Mouse (Mus musculus): ENCODE results near the gene Amph.

Gene Amph

GRCm38 (mm10) chr13:19139771-19140170, 191.8 kb downstream of the Amph start:
- DNase-seq (ENCODE audit: low spot score in 2 of 2) = no peak

- DNase-seq (ENCODE audit: low spot score in 2 of 2) = no peak
Measured at GRCm38 (mm10) chr13:19143766-19144165, 195.8 kb downstream of the Amph start.

GRCm38 (mm10) chr13:19147468-19147867, 199.5 kb downstream of the Amph start:
- no peak for DNase-seq (ENCODE audit: low spot score in 2 of 2)

- no peak for DNase-seq (ENCODE audit: low spot score in 2 of 2)
Measured at GRCm38 (mm10) chr13:19149574-19149973, 201.6 kb downstream of the Amph start.

- DNase-seq (ENCODE audit: low spot score in 2 of 2) = no peak
Measured at GRCm38 (mm10) chr13:19150438-19151301, 202.7 kb downstream of the Amph start.

- no peak for DNase-seq (ENCODE audit: low spot score in 2 of 2)
Measured at GRCm38 (mm10) chr13:19152126-19152525, 204.1 kb downstream of the Amph start.

GRCm38 (mm10) chr13:19158484-19158883, 210.5 kb downstream of the Amph start:
- peak in 1 of 2 experiments; percentile 49 for DNase-seq (ENCODE audit: low spot score in 2 of 2)

- DNase-seq (ENCODE audit: low spot score in 2 of 2) = no peak
Measured at GRCm38 (mm10) chr13:19160616-19161015, 212.6 kb downstream of the Amph start.

- no peak for DNase-seq (ENCODE audit: low spot score in 2 of 2)
Measured at GRCm38 (mm10) chr13:19161111-19161510, 213.1 kb downstream of the Amph start.

- no peak for DNase-seq (ENCODE audit: low spot score in 2 of 2)
Measured at GRCm38 (mm10) chr13:19162120-19162519, 214.1 kb downstream of the Amph start.

GRCm38 (mm10) chr13:19177662-19178259, 229.8 kb downstream of the Amph start:
- DNase-seq (ENCODE audit: low spot score in 2 of 2) = peak in 1 of 2 experiments; percentile 44

- DNase-seq (ENCODE audit: low spot score in 2 of 2) = no peak
Measured at GRCm38 (mm10) chr13:19178351-19178750, 230.3 kb downstream of the Amph start.

- no peak for DNase-seq (ENCODE audit: low spot score in 2 of 2)
Measured at GRCm38 (mm10) chr13:19182259-19182658, 234.3 kb downstream of the Amph start.

- no peak for DNase-seq (ENCODE audit: low spot score in 2 of 2)
Measured at GRCm38 (mm10) chr13:19190052-19190451, 242.0 kb downstream of the Amph start.

- DNase-seq (ENCODE audit: low spot score in 2 of 2) = no peak
Measured at GRCm38 (mm10) chr13:19194803-19195202, 246.8 kb downstream of the Amph start.

- no peak for DNase-seq (ENCODE audit: low spot score in 2 of 2)
Measured at GRCm38 (mm10) chr13:19195456-19195855, 247.5 kb downstream of the Amph start.
